13 mouse cellular contexts compared by ENCODE assay signal in the genomic region with DNA sequence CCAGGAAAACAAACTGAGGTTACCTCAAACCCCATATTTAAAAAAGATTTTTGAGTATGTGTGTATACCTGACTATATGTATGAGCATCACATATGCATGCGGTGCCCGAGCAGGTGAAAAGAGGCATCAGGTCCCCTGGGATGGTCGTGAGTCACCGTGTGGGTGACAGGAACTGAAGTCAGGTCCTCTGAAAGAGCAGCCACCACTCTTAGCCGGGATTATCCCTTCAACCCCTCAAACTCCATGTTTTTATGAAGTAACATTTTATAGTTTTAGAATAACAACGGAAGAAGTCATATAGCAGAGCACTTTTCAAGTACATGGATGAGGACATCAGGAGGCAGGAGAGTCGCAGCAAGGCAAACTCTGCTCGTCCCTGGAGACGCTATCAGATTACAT. TPM values are rescaled to one million over a fixed set of nuclear protein-coding genes. Genes with fewer than 3 reads are reported as not detected.
DNase-seq lines count a peak whose midpoint lies in the region; ATAC-seq and TF ChIP-seq lines count a peak whose summit lies in the region.
"Had no signal": no experiment of that assay in that cellular context is flagged by ENCODE, and none has a peak within 500 bp of the region (broad histone marks: within the 10 kb centered on the region; RNA-seq: fewer than 3 reads in every experiment).

No protein-coding gene starts in this region.

- no peaks in the 10 kb centered on the region for H3K9me3 ChIP-seq in heart, embryonic 15.5 days (replicated peaks)
- H3K9me3 ChIP-seq in heart, embryonic 12.5 days (replicated peaks), result no peaks in the 10 kb centered on the region
- H3K9me3 ChIP-seq in liver, embryonic 12.5 days (replicated peaks), result no peaks in the 10 kb centered on the region
- no peaks in the 10 kb centered on the region for H3K9me3 ChIP-seq in liver, embryonic 11.5 days (ENCODE audit: control insufficient read depth, low read length)
- peaks cover 2% of the 10 kb centered on the region for H3K9me3 ChIP-seq in CH12.LX (replicated peaks; ENCODE audit: low read length)
- H3K9me3 ChIP-seq: forebrain, embryonic 10.5 days; limb, embryonic 12.5 days; liver, embryonic 13.5 days; midbrain, embryonic 13.5 days; neural tube, embryonic 13.5 days had no signal

- no peaks in the 10 kb centered on the region for H3K36me3 ChIP-seq in heart, embryonic 15.5 days
- H3K36me3 ChIP-seq in heart, embryonic 12.5 days, result no peaks in the 10 kb centered on the region
- no peaks in the 10 kb centered on the region for H3K36me3 ChIP-seq in liver, embryonic 12.5 days
- H3K36me3 ChIP-seq in liver, embryonic 11.5 days (ENCODE audit: control insufficient read depth, insufficient read depth, low read length), result no peaks in the 10 kb centered on the region
- H3K36me3 ChIP-seq in CH12.LX (replicated peaks in 1 of 2; ENCODE audit: control insufficient read depth in 1 of 2, insufficient read depth in 1 of 2, low read length in 1 of 2), result peaks cover 0 to 7% of the 10 kb centered on the region in 2 experiments
- H3K36me3 ChIP-seq: forebrain, embryonic 10.5 days; limb, embryonic 12.5 days; liver, embryonic 13.5 days; midbrain, embryonic 13.5 days; neural tube, embryonic 13.5 days had no signal

- CTCF ChIA-PET in Patski (lab: Charles Lee), result interaction anchor here (0.7 to 4.3 kb wide), 13 partner anchors 11 to 266 kb away, joined by 3 to 35 read pairs (median 3); no protein-coding TSS in a partner anchor

- no peak overlapping the region for H3K4me3 ChIP-seq in heart, embryonic 15.5 days
- no peak overlapping the region for H3K4me3 ChIP-seq in heart, embryonic 12.5 days
- H3K4me3 ChIP-seq in liver, embryonic 12.5 days, result no peak overlapping the region
- H3K4me3 ChIP-seq in liver, embryonic 11.5 days (ENCODE audit: low read depth, low read length), result no peak overlapping the region
- peak overlapping the region in 2 of 3 experiments; percentile 34 to 48 for H3K4me3 ChIP-seq in CH12.LX (replicated peaks in 1 of 3; ENCODE audit: low read depth in 2 of 3, low read length in 2 of 3, poor library complexity in 1 of 3)
- H3K4me3 ChIP-seq: forebrain, embryonic 10.5 days; limb, embryonic 12.5 days; liver, embryonic 13.5 days; midbrain, embryonic 13.5 days; neural tube, embryonic 13.5 days had no signal

- no peak; the same call in 1 of the 2 replicates for TF ChIP-seq RAD21 in CH12.LX (IDR thresholded peaks at IDR 0.05; ENCODE audit: low read depth, low read length)

- in situ Hi-C loops in CH12.LX (cut with MboI; ENCODE audit: low pct_ligation_motif_present, low pct_unique_long_range_greater_than_20kb, low sequenced_read_pairs) (loop anchor here (10.0 to 25.0 kb wide), 2 partner anchors 54 to 181 kb away; no protein-coding TSS in a partner anchor), Patski (cut with MboI; ENCODE audit: low pct_unique_long_range_greater_than_20kb) (loop anchor here (10.0 kb wide), 1 partner anchor 54 kb away; no protein-coding TSS in a partner anchor)

- TF ChIP-seq EP300 in CH12.LX (IDR thresholded peaks at IDR 0.05; ENCODE audit: low read length), result no peak

- H3K27ac ChIP-seq in heart, embryonic 15.5 days, result peak overlapping the region; percentile 62
- H3K27ac ChIP-seq in heart, embryonic 12.5 days (ENCODE audit: poor library complexity, severe bottlenecking), result no peak overlapping the region
- no peak overlapping the region for H3K27ac ChIP-seq in liver, embryonic 12.5 days
- H3K27ac ChIP-seq in liver, embryonic 11.5 days (ENCODE audit: low read depth, low read length), result no peak overlapping the region
- H3K27ac ChIP-seq in CH12.LX (ENCODE audit: insufficient read depth, low read depth), result 0 out of 2 replicates have a peak overlapping the region, but pooled peaks have one; percentile 27
- H3K27ac ChIP-seq: forebrain, embryonic 10.5 days; limb, embryonic 12.5 days; liver, embryonic 13.5 days; midbrain, embryonic 13.5 days had no signal

- TF ChIP-seq CTCF in CH12.LX (conservative IDR thresholded peaks at IDR 0.05 in 1 of 2, IDR thresholded peaks at IDR 0.05 in 1 of 2; ENCODE audit: low read depth in 2 of 2, low read length in 2 of 2) (no peak), Patski (IDR thresholded peaks at IDR 0.05) (no peak)

- no peak overlapping the region for H3K4me2 ChIP-seq in heart, embryonic 15.5 days
- no peak overlapping the region for H3K4me2 ChIP-seq in heart, embryonic 12.5 days
- H3K4me2 ChIP-seq in liver, embryonic 12.5 days, result peak overlapping the region; percentile 21
- H3K4me2 ChIP-seq in liver, embryonic 11.5 days, result no peak overlapping the region
- H3K4me2 ChIP-seq in CH12.LX (ENCODE audit: insufficient read depth, low read depth, poor library complexity, severe bottlenecking), result 0 out of 2 replicates have a peak overlapping the region, but pooled peaks have one; percentile 5
- H3K4me2 ChIP-seq: limb, embryonic 12.5 days; liver, embryonic 13.5 days; midbrain, embryonic 13.5 days; neural tube, embryonic 13.5 days had no signal

- no peak overlapping the region for H3K9ac ChIP-seq in heart, embryonic 15.5 days
- no peak overlapping the region for H3K9ac ChIP-seq in heart, embryonic 12.5 days
- H3K9ac ChIP-seq in liver, embryonic 12.5 days, result no peak overlapping the region
- H3K9ac ChIP-seq in liver, embryonic 11.5 days (ENCODE audit: low read depth, low read length), result no peak overlapping the region
- no peak overlapping the region for H3K9ac ChIP-seq in CH12.LX (ENCODE audit: insufficient read depth, low read depth)
- H3K9ac ChIP-seq: limb, embryonic 12.5 days; liver, embryonic 13.5 days; midbrain, embryonic 13.5 days; neural tube, embryonic 13.5 days had no signal

- no peaks in the 10 kb centered on the region for H3K27me3 ChIP-seq in heart, embryonic 15.5 days
- no peaks in the 10 kb centered on the region for H3K27me3 ChIP-seq in heart, embryonic 12.5 days (replicated peaks)
- no peaks in the 10 kb centered on the region for H3K27me3 ChIP-seq in liver, embryonic 12.5 days (replicated peaks)
- H3K27me3 ChIP-seq in liver, embryonic 11.5 days (replicated peaks; ENCODE audit: control insufficient read depth, insufficient read depth, low read length), result no peaks in the 10 kb centered on the region
- H3K27me3 ChIP-seq in CH12.LX (replicated peaks), result no peaks in the 10 kb centered on the region
- H3K27me3 ChIP-seq in Patski, result no peaks in the 10 kb centered on the region
- H3K27me3 ChIP-seq: limb, embryonic 12.5 days; liver, embryonic 13.5 days; midbrain, embryonic 13.5 days; neural tube, embryonic 13.5 days had no signal

- no peaks in the 10 kb centered on the region for H3K79me2 ChIP-seq in CH12.LX (replicated peaks; ENCODE audit: control insufficient read depth, extremely low read depth, insufficient read depth, poor library complexity, severe bottlenecking)

- ATAC-seq in heart, embryonic 15.5 days (replicated peaks; ENCODE audit: insufficient number of reproducible peaks, insufficient read depth, low FRiP score, low read depth), result no peak
- ATAC-seq in heart, embryonic 12.5 days (ENCODE audit: insufficient number of reproducible peaks, low FRiP score), result no peak
- no peak for ATAC-seq in liver, embryonic 12.5 days
- ATAC-seq in liver, embryonic 11.5 days (replicated peaks; ENCODE audit: low FRiP score), result no peak; the same call in 1 of the 2 replicates
- ATAC-seq in Patski, result peak; percentile 8
- ATAC-seq: midbrain, embryonic 13.5 days had no signal

- POLR2A ChIA-PET in Patski (lab: Charles Lee), result no interaction called here

- no peak for DNase-seq in liver, embryonic 11.5 days (ENCODE audit: low spot score)
- DNase-seq in CH12.LX (ENCODE audit: extremely low read depth) (peak; percentile 85), Patski (ENCODE audit: low read depth, low spot score) (no peak)
- no peak for DNase-seq in adrenal gland, adult (ENCODE audit: inconsistent age in 2 of 2, low spot score in 1 of 2)
- no peak for DNase-seq in layer of hippocampus, adult 18-20 months (ENCODE audit: low spot score in 2 of 2)

- dilution Hi-C loops in CH12.LX (cut with MboI; ENCODE audit: extremely low pct_ligation_motif_present, extremely low pct_unique_long_range_greater_than_20kb, low sequenced_read_pairs), result no loop called here

- no peak for TF ChIP-seq POLR2A in CH12.LX (IDR thresholded peaks at IDR 0.05; ENCODE audit: low read depth, low read length)

- WGBS in heart, embryonic 15.5 days, result 65% methylated on average over 9 of the region's 9 CpGs
- WGBS in heart, embryonic 12.5 days, result 63% methylated on average over 9 of the region's 9 CpGs
- 51% methylated on average over 9 of the region's 9 CpGs for WGBS in liver, embryonic 12.5 days (ENCODE audit: insufficient replicate concordance)
- WGBS in liver, embryonic 11.5 days, result 58% methylated on average over 9 of the region's 9 CpGs

- H3K4me1 ChIP-seq in heart, embryonic 15.5 days (replicated peaks), result peaks cover 7% of the 10 kb centered on the region
- H3K4me1 ChIP-seq in heart, embryonic 12.5 days (replicated peaks), result peaks cover 8% of the 10 kb centered on the region; the same call in 1 of the 2 replicates
- H3K4me1 ChIP-seq in liver, embryonic 12.5 days, result peaks cover 11% of the 10 kb centered on the region
- H3K4me1 ChIP-seq in liver, embryonic 11.5 days (replicated peaks; ENCODE audit: control insufficient read depth, insufficient read depth, low read length), result 0 out of 2 replicates have a peak, but pooled peaks cover 3% of the 10 kb centered on the region
- peaks cover 7 to 30% of the 10 kb centered on the region in 2 experiments for H3K4me1 ChIP-seq in CH12.LX (ENCODE audit: control insufficient read depth in 1 of 2, insufficient read depth in 2 of 2)
- H3K4me1 ChIP-seq: limb, embryonic 12.5 days; midbrain, embryonic 13.5 days had no signal

TF ChIP-seq in CH12.LX, 34 proteins besides CTCF, POLR2A, EP300 and RAD21:
- TF ChIP-seq ETS1 (conservative IDR thresholded peaks at IDR 0.05; ENCODE audit: low read depth, low read length) (peak; percentile 51), ZKSCAN1 (IDR thresholded peaks at IDR 0.05; ENCODE audit: borderline replicate concordance, low read depth, low read length) (no peak), MXI1 (IDR thresholded peaks at IDR 0.05; ENCODE audit: low read depth, low read length) (no peak), JUND (conservative IDR thresholded peaks at IDR 0.05; ENCODE audit: low read depth, low read length) (peak; percentile 25; the same call in 1 of the 2 replicates), BHLHE40 (IDR thresholded peaks at IDR 0.05; ENCODE audit: low read depth, low read length) (peak; percentile 14; the same call in 1 of the 2 replicates), SIN3A (IDR thresholded peaks at IDR 0.05; ENCODE audit: low read length) (no peak)

RNA-seq across cellular contexts. Expression of a gene that starts 12.3 kb away (rescaled TPM):
- 5.6 and 6.4 TPM in 2 replicates for polyA plus RNA-seq in heart, embryonic 15.5 days (2015; fragmentation: Nextera tagmentation; extraction: Ambion mirVana)
- polyA plus RNA-seq in heart, embryonic 12.5 days (2016; fragmentation: Nextera tagmentation; extraction: Ambion mirVana), result 5.4 and 7.1 TPM in 2 replicates
- 6.4 and 6.6 TPM in 2 replicates for polyA plus RNA-seq in liver, embryonic 12.5 days (2016; fragmentation: Nextera tagmentation; extraction: Ambion mirVana)
- 10.2 and 11.0 TPM in 2 replicates for polyA plus RNA-seq in liver, embryonic 11.5 days (2014; fragmentation: Nextera tagmentation; extraction: Ambion mirVana)
- total RNA-seq in CH12.LX (2012; rRNA removed) (8.1 and 8.3 TPM in 2 replicates), CH12.LX (2014; rRNA removed) (17.0 TPM in 2 replicates)
- polyA plus RNA-seq in CH12.LX (2012; ENCODE audit: insufficient read length, low read depth) (20.2 and 22.3 TPM in 2 replicates), Patski (2021) (12.8 TPM)
- 10 to 100 TPM; 20.3 to 21.4 TPM for total RNA-seq in layer of hippocampus, adult 18-20 months (2021)

Comparison
In these comparisons a context has a peak if more than half of its experiments do, and no peak if none do; other contexts are left out.
1. H3K27ac ChIP-seq: peak in heart, embryonic 15.5 days (single experiment) and CH12.LX (single experiment); none in heart, embryonic 12.5 days (single experiment), liver, embryonic 12.5 days (single experiment) and liver, embryonic 11.5 days (single experiment).
2. H3K4me2 ChIP-seq: peak in liver, embryonic 12.5 days (single experiment) and CH12.LX (single experiment); none in heart, embryonic 15.5 days (single experiment), heart, embryonic 12.5 days (single experiment) and liver, embryonic 11.5 days (single experiment).
3. H3K4me3 ChIP-seq: peak in CH12.LX (2 of 3); none in heart, embryonic 15.5 days (single experiment), heart, embryonic 12.5 days (single experiment), liver, embryonic 12.5 days (single experiment) and liver, embryonic 11.5 days (single experiment).